Mouse (Mus musculus): ENCODE data around the gene Tnfaip2. TPM values are rescaled to one million over a fixed set of nuclear protein-coding genes. Genes with fewer than 3 reads are reported as not detected.

The Tnfaip2 gene
- under 1 TPM; 0.63 to 0.81 TPM for total RNA-seq (2021)

GRCm38 (mm10) chr12:111442309-111443010 lies at the start of gene Tnfaip2:
Tnfaip2 (plus strand) TSS chr12:111442469.
- no peak for DNase-seq (ENCODE audit: extremely low spot score in 1 of 2, low spot score in 1 of 2)

DNA sequence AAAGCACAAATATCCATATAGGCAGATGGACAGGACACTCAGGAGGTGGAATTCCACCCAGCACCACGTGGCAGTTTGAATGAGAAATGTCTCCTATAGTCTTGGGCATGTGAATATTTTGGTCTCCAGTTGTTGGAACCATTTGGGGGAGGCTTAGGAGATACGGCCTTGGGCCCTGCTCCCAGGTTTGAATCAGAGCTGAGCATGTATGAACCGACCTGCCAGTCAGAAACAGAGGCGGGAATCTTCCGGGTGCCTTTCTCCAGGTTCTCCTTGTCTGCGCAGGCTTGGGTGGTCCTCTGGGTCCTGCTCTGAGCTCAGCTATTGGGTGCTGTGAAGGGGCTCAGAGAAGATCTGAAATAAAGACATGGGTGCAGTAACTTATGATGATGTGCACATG lies 48.3 kb upstream of the Tnfaip2 start:
- DNase-seq (ENCODE audit: extremely low spot score in 1 of 2, low spot score in 1 of 2) = no peak

- no peak for DNase-seq (ENCODE audit: extremely low spot score in 1 of 2, low spot score in 1 of 2)
These were observed 45.3 kb upstream of the Tnfaip2 start for GRCm38 (mm10) chr12:111396997-111397396.

- DNase-seq (ENCODE audit: extremely low spot score in 1 of 2, low spot score in 1 of 2) = peak; percentile 67 to 81
These were observed 40.6 kb upstream of the Tnfaip2 start for GRCm38 (mm10) chr12:111401454-111402184.

GRCm38 (mm10) chr12:111404880-111405279 lies 37.4 kb upstream of the Tnfaip2 start:
- no peak for DNase-seq (ENCODE audit: extremely low spot score in 1 of 2, low spot score in 1 of 2)

- no peak for DNase-seq (ENCODE audit: extremely low spot score in 1 of 2, low spot score in 1 of 2)
These were observed 35.6 kb upstream of the Tnfaip2 start, which contains the start of gene Lbhd2 for GRCm38 (mm10) chr12:111406622-111407021. Lbhd2 (plus strand) TSS chr12:111406809.

DNA sequence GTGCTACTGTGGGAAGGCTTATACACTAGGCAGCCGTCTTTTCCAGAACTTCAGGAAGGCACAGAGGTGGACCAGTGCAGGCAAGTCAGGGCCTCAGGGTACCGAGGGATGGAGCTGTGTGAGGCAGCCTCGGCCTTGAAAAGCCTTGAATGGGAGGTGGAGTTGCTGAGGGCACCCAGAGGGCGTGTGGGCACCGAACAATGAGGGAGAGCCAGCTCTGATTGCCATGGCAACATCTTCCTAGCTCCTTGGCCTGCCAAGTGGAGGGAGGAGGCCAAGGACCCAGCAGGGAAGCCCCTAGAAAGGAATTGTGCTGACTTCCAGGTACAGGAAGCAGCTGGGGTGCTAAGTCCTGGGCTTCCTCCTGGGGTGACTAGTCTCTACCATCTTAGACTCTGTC lies 32.7 kb upstream of the Tnfaip2 start:
- DNase-seq (ENCODE audit: extremely low spot score in 1 of 2, low spot score in 1 of 2) = no peak

DNA sequence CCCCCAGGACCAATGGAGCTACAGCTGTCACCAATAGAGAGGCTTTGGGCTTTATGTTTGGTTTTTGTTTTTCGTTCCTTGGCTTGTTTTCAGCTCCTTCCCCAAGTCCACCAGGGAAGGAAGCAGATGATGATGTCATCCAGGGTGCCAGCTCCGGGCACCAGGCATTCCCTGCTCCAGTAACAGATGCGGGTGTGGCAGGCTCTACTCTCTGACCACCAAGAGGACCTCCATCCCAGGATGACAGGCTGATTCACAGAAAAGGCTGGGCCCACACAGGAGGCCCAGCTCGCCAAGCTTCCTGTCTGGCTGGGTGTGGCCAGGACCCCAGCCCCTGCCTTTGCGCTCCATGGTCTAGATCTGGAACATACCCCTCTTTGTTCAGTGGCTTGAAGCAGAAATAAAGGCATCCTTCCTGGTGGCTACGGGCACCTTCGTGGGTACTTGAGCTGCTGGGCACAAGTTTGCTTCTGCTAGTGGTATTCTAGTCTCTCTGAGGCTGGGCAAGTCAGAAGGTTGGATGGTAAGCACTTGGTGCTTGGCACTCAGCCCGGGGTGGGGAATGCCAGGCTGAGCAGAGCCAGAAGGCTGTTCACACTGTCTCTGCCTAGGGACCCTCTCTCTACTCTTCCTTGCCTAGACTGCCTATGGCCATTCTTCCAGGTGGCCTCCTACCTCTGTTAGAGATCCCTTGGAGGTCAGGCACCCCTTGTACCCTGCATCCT lies 30.5 kb upstream of the Tnfaip2 start:
- no peak for DNase-seq (ENCODE audit: extremely low spot score in 1 of 2, low spot score in 1 of 2)

DNA sequence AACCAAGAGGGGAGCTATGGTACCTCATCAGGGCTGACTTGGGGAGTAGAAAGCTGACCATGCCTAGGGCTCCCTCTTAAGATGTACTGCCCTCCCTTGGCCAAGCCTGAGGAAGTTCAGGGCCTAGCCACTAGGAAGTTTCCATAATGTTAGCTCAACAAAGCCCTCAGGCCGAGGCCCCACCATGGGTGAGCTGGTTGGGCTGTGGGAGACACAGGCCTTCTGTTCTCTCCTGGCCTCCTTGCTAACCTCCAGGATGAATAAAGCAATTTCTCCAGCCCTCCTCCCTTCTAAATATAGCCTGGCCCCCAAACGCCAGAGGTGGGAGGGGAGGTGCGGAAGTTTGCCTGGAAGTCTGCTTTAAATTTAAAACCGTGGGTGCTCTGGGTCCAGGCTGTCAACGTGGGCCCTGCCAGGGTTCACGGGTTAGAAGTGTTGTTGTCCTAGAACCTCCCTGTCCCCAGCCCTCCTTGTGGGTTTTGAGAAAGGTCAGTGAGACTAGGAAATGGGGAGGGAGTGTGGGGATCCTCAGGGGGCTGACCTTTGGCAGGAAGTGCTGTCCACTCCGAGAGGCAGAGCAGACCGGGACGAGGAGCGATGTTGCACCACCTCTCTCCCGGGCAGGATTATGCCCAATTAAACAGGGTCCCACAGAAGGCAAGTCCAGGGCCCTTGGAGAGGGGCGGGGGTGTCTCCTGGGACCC lies 29.5 kb upstream of the Tnfaip2 start:
- no peak for DNase-seq (ENCODE audit: extremely low spot score in 1 of 2, low spot score in 1 of 2)

GRCm38 (mm10) chr12:111413300-111413699 lies 29.0 kb upstream of the Tnfaip2 start:
- peak; percentile 82 to 91 for DNase-seq (ENCODE audit: extremely low spot score in 1 of 2, low spot score in 1 of 2)

GRCm38 (mm10) chr12:111416921-111417779 lies 25.1 kb upstream of the Tnfaip2 start, which contains the start of gene Exoc3l4:
Exoc3l4 (plus strand) TSS chr12:111417017.
- no peak for DNase-seq (ENCODE audit: extremely low spot score in 1 of 2, low spot score in 1 of 2)

DNA sequence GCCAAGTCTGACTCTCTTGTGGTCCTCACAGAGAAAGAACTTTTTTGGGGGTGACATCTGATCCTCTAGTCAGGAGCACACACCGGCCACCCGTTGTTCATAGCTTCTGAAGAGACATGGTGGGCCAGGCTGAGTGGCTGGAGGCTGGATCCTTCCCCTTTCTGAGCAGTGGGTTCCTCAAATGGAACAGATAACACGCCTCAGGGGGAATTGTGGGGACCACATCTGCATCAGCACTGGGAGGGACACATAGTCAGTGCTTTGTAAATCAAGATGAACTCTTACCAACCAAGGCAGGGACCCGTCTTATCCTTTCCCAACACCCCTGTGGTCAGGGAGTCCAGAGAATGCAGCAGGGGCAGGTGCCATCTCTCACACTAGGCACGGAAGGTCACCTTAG lies 22.4 kb upstream of the Tnfaip2 start:
- DNase-seq (ENCODE audit: extremely low spot score in 1 of 2, low spot score in 1 of 2) = no peak

- no peak for DNase-seq (ENCODE audit: extremely low spot score in 1 of 2, low spot score in 1 of 2)
These were observed 21.1 kb upstream of the Tnfaip2 start for GRCm38 (mm10) chr12:111420946-111421709.

GRCm38 (mm10) chr12:111422852-111423251 lies 19.4 kb upstream of the Tnfaip2 start:
- no peak for DNase-seq (ENCODE audit: extremely low spot score in 1 of 2, low spot score in 1 of 2)

DNA sequence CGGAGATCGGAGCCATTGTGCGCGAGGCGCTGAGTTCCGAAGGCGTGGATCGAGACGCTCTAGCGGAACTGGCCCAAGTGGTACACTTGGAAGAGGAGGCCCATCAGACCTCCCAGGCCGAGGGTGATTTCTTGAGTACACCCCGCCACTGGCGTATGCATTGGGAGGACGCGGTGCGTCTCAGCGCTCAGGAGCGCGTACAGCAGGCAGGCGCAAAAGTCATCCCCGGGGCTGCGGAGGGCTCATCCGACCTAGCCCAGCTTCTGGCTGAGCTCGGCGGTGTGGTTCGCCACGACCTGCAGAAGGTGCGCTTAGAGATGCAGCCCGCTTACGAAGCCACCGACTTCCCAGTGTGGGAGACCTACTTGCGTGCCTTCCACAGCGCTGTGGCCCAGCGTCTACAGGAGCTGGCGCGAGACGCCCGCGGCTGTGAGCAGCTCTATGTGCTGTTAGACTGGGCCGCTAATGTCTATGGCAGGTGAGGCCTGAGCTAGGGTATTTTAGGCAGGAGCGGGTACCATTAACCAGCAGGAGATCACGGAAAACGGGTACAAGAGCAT lies 18.6 kb upstream of the Tnfaip2 start:
- no peak for DNase-seq (ENCODE audit: extremely low spot score in 1 of 2, low spot score in 1 of 2)

GRCm38 (mm10) chr12:111424547-111424946 lies 17.7 kb upstream of the Tnfaip2 start:
- no peak for DNase-seq (ENCODE audit: extremely low spot score in 1 of 2, low spot score in 1 of 2)

DNA sequence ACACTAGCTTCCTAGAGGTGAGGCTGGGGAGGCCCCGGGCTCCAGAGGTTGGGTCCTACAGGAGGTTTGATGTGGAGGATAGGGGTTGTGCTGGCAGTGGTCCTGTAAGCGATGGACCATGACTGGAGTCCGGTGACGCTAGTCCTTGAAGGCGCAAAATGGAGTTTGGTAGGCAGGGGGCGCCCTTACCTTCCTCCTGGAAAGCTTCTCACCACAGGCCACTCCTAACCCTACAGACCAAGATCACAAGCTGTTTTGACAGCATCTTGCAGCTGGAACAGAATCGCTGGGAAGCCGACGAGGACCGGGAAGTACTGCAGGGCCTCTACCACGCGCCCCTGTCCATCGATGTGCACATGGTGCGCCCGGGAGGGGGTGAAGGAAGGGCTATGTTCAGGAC lies 17.0 kb upstream of the Tnfaip2 start:
- DNase-seq (ENCODE audit: extremely low spot score in 1 of 2, low spot score in 1 of 2) = peak; percentile 73 to 90

DNA sequence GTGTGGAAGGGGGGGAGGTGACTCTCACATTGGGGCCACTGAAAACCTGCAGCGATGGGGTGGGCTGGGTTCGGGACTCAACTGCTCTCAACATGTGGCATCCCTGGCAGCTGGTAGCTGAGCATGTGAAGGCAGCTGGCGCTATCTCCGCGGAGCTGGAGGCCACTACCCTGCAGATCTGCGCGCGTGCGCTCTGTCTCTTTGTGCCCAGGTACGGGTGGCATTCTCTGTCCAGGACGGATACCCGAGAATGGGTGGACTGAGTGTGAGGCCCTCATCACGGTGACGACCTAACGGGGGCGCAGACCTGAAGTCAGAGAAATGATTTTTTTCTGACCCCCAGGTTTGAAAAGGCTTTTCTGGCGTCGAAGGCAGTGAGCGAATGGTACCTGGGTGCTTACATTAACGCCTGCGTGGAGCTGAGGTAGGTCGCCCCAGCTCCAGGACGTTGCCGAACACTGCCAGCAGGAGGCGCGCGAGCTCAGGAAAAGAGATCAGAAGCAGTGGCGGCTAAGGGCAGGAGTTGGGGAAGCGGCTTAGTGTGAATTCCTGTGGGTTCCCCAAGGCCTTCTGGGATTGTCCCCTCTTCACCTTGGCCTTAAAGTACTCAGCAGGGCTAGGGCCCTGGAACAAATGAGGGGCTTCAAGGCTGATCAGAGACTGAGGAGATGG lies 16.3 kb upstream of the Tnfaip2 start:
- peak; percentile 96 to 100 for DNase-seq (ENCODE audit: extremely low spot score in 1 of 2, low spot score in 1 of 2)
